Mouse (Mus musculus) right cerebral cortex, adult 18-20 months (tissue): ENCODE measurements at regions not wholly inside any gene's neighbourhood (a gene's known extent, or its start where the extent isn't known, plus 50 kb on each side); places are given as distances from the start of the nearest gene placed in this dataset.
A peak's percentile ranks its signal among the peaks of the same experiment; 100 is the strongest.

Experiments used
- DNase-seq: peaks from one replicate; pipeline ENCODE4 v3.0.0; 2022; ENCODE audit warnings: mixed read lengths

- peak; percentile 47 for DNase-seq
Measured at GRCm38 (mm10) chr7:72362690-72363089, 56.3 kb upstream of the Mctp2 start.

- DNase-seq: no peak
Measured at GRCm38 (mm10) chr7:72391323-72391722, 84.9 kb upstream of the Mctp2 start.

GRCm38 (mm10) chr7:72400056-72400455, 93.6 kb upstream of the Mctp2 start:
- DNase-seq: peak; percentile 55

GRCm38 (mm10) chr7:72406131-72406530, 99.7 kb upstream of the Mctp2 start:
- DNase-seq: no peak

GRCm38 (mm10) chr7:72408409-72408986, 102.1 kb upstream of the Mctp2 start:
- DNase-seq: no peak

- DNase-seq: no peak
Measured at GRCm38 (mm10) chr7:72438552-72438951, 132.1 kb upstream of the Mctp2 start.

- DNase-seq: no peak
Measured at GRCm38 (mm10) chr7:72442001-72442400, 135.6 kb upstream of the Mctp2 start.

GRCm38 (mm10) chr7:72444016-72444415, 137.6 kb upstream of the Mctp2 start:
- DNase-seq: no peak

GRCm38 (mm10) chr7:72444792-72445191, 138.4 kb upstream of the Mctp2 start:
- DNase-seq: no peak

- DNase-seq: no peak
Measured at GRCm38 (mm10) chr7:72446911-72447310, 140.5 kb upstream of the Mctp2 start.

GRCm38 (mm10) chr7:72462978-72463377, 156.6 kb upstream of the Mctp2 start:
- no peak for DNase-seq

- DNase-seq: no peak
Measured at GRCm38 (mm10) chr7:72464658-72465057, 158.2 kb upstream of the Mctp2 start.

GRCm38 (mm10) chr7:72469691-72470090, 163.3 kb upstream of the Mctp2 start:
- DNase-seq: no peak

- no peak for DNase-seq
Measured at GRCm38 (mm10) chr7:72474751-72475150, 168.3 kb upstream of the Mctp2 start.

GRCm38 (mm10) chr7:72478936-72479335, 172.5 kb upstream of the Mctp2 start:
- no peak for DNase-seq

GRCm38 (mm10) chr7:72481275-72481674, 174.9 kb upstream of the Mctp2 start:
- DNase-seq: no peak

- no peak for DNase-seq
Measured at GRCm38 (mm10) chr7:72490161-72490560, 183.8 kb upstream of the Mctp2 start.

GRCm38 (mm10) chr7:72493292-72493691, 186.9 kb upstream of the Mctp2 start:
- no peak for DNase-seq

GRCm38 (mm10) chr7:72496933-72497631, 190.7 kb upstream of the Mctp2 start:
- no peak for DNase-seq

- DNase-seq: peak; percentile 3
Measured at GRCm38 (mm10) chr7:72498562-72499230, 192.3 kb upstream of the Mctp2 start.

- no peak for DNase-seq
Measured at GRCm38 (mm10) chr7:72499788-72500187, 193.4 kb upstream of the Mctp2 start.

- DNase-seq: no peak
Measured at GRCm38 (mm10) chr7:72500190-72500589, 193.8 kb upstream of the Mctp2 start.

GRCm38 (mm10) chr7:72500996-72501395, 194.6 kb upstream of the Mctp2 start:
- no peak for DNase-seq

GRCm38 (mm10) chr7:72501431-72501830, 195.0 kb upstream of the Mctp2 start:
- no peak for DNase-seq
